Mouse (Mus musculus): ENCODE results near the gene Sall4. TPM values are rescaled to one million over a fixed set of nuclear protein-coding genes. Genes with fewer than 3 reads are reported as not detected.

Gene Sall4
- polyA plus RNA-seq, 1 experiment = not detected

DNA sequence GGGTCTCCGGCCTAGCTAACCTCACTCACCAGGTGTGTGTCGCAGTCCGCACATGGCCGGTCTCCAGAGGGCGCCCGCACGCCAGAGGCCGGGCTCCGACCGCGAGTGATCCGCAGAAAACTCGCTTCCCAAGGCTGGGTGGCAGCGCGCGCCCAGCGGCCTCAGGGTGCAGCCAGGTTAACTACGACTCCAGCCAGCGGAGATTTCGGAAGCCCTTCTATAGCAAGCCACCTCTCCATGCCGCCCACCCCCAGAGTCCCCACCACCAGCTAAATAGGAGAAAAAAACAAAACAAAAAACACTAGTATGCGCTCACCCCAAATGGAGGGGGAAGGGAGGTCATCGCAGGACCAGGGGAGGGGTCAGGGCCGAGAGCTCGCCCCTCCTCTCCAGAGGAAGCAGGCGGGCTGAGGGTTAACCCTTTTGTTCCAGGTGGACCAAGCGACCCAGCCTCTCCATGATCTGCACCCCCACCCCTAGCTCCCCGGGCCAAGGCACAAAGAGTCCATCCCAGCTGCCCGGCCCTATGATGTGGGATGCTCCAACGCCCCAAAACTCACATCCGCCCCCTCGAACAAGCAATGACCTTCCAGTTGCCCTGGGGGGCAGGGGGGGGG is 2.6 kb downstream of the Sall4 start:
- no peak for TF ChIP-seq GATA1 (IDR thresholded peaks at IDR 0.05; ENCODE audit: low read length)

DNA sequence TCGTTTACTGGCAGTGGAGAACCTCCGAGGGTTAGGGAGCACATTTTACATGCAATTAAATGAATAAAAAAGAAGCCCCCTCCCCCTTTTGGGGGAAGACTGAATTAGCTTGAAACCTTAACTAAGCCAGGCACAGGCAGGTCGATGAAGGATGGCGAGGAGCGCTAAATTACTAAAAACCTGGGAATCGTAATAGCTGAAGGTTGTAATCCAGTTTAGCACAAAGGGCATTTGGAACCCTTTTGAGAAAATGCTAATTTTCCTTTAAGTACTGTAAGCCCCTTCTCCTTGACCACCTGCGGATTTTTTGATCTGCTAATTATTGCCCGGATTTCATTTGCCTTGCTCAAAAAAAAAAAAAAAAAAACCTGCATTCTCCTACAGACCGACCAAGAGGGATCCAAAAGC is 3.3 kb downstream of the Sall4 start:
- TF ChIP-seq GATA1 (IDR thresholded peaks at IDR 0.05; ENCODE audit: low read length) = no peak

DNA sequence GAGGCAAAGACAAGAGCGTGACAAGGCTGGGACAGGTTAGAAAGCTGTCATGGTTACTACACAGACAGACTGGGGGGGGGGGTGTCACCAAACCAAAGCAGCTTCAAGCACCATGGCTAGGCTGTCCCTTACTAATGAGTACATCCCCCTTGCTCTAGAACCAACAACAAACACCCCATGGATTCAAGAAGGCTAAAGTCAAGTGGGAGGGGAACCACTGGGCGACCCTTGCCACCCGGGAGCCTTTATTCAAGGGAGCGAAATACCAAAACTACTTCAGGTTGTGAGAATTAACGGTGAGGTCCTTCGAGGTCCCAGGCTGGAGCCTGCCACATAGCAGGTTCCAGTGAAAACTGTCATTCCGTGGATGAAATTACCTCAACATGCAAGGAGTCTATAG is 4.0 kb downstream of the Sall4 start:
- TF ChIP-seq GATA1 (IDR thresholded peaks at IDR 0.05; ENCODE audit: low read length) = no peak

DNA sequence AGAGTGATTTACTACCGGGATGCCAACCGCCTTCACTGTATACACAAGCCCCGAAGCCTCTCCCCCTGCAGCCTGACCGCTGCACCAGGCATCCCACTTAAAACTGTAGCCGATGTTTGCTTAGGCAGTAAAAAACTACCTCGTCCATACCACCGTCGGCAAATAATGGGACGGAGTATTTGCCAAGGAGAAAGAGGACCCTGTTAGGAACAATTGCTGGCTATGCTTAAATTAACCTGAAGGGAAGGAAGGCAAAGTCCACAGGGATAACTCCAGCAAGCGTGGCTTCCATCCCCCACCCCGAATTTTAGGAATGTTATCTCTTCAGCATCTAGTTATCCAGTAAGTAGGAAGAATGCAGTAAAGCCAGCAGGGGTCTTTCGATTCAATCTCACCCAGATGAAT is 5.3 kb downstream of the Sall4 start:
- TF ChIP-seq GATA1 (IDR thresholded peaks at IDR 0.05; ENCODE audit: low read length) = no peak

DNA sequence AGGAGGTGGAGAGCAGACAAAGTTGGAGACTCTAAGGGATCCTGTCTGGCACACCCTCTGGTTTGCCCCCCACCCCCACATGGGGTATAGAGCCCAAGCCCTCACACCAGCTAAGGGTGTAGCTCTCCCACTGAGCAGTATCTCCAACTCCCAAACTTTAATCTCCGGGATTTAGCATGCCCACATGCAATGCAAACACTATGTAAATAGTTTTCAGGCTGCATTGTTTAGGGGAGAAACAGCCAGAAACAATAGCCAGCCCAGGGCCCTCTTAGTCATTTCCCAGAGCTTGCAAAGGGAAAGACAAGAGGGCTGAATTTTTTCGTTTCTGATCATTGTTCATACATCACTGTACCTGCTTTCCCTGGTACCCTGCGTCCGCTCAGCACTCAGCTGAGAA is 5.8 kb downstream of the Sall4 start:
- TF ChIP-seq GATA1 (IDR thresholded peaks at IDR 0.05; ENCODE audit: low read length) = no peak

DNA sequence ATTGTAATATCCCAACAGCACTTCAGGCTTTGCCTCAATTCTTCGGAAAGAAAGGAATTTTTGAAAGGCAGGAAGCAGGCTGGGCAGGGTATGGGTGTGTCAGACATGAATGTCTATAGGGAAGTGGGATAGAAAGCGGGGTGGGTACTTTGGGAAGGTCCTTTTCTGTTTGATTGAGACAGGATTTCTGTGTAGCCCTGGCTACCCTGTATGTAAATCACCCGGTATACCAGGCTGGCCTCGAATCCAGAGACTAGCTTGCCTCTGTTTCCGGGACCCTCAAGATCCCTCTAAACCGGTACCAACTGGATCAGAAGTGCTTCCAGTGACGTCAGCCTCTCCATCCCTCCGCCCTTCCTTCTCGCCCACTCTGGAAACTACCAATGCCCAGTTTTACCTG is 6.6 kb downstream of the Sall4 start:
- TF ChIP-seq GATA1 (IDR thresholded peaks at IDR 0.05; ENCODE audit: low read length) = no peak

DNA sequence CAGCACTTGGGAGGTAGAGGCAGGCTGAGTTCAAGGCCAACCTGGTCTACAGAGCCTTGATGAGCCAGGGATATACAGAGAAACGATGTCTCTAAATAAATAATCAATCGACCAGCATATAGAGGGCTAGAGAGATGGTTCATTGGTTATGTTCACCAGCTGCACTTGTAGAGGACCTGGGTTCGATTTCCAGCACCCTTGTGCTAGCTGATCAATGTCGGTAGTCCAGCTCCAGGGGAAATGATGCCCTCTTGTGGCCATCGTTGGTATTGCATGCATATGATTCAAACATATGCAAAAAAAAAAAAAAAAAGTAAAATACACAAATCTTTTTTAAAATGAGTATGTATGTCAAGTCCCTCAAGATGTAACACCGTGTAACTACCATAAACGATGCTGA is 25.1 kb downstream of the Sall4 start:
- no peak for TF ChIP-seq GATA1 (IDR thresholded peaks at IDR 0.05; ENCODE audit: low read length)

DNA sequence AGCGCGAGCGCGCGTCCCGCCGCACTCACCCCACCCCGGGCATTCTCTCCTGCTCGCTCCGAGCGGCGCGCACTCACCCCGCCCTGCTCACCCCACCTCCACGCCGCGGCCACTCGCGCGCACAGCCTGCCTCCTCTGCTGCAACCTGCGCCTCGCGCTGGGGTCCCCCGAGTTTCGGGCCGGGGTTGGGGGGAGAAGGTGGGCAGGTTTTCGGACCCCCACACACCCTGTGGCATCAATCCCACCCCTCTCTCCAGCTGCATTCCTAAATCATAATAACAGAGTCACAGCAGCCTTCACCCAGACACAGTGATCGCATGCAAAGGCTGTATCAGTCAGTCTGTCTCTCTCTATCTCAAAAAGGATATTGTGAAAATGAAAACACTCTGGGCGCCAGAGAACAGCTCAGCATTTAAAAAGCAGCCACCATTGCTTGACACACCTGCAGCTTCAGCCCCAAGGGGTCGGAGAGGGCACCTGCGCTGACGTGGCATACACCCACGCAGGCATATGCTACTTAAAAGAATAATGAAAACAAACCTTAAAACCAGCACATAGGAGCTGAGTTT is 25.6 kb downstream of the Sall4 start, which contains the start of gene Atp9a:
Gene Atp9a (minus strand): TSS at position 351 of the 569 bp plus-strand sequence.
- TF ChIP-seq GATA1 (IDR thresholded peaks at IDR 0.05; ENCODE audit: low read length) = no peak

DNA sequence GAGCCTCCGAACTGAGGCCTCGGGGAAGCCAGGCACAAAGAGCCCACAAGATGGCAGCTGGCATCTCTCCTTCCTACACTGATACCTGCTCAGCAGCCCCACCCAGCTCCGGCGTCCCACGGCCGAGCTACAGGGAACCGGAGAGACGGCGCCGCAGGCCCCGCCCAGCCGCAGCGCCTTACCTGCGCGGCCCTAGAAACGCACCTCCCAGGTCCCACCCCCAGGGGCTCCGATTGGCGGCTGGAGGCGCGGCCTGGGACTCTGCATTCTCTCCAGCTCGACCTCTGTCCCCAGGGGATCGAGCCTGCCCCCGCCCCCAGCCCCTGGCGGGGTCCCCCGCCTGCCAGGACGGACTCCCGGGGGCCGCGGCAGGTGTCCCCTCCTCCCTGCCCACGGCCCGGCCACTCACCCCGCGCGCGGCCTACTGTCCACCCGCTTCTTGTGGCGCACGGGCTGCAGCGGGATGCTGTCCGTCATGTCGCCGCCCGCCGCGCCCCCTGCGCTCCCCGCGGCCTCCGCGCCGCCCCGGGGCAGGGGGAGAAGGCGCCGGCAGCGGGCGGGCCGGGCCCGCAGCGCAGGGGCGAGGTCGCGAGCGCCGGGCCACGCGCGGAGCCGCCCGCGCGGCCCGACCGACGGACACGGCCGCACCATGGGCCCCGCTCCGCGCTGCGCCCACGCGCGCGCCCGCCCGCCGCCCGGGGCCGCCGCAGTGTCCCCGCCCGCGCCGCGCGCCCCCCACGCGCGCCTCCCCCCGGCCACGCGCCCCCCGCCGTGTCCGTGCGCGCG is 26.3 kb downstream of the Sall4 start:
- TF ChIP-seq GATA1 (IDR thresholded peaks at IDR 0.05; ENCODE audit: low read length) = no peak

DNA sequence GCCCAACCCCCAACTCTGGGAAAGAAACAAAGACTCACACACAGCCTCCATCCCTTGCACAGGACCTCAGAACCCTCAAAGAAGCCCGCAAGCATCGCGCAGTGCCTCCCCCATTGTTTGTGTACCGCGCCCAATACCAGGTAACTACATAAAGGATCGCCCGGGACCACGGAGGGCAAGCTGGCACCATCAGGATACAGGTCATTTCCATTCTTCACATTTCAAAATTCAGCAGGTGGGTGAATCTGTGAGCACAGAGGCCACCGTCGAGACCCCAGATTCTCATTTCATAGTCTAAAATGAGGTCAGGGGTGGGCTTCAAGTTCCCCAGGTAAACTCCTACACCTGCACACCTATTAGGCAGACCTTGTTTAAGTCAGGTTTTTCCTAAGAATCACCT is 27.2 kb downstream of the Sall4 start:
- TF ChIP-seq GATA1 (IDR thresholded peaks at IDR 0.05; ENCODE audit: low read length) = no peak

DNA sequence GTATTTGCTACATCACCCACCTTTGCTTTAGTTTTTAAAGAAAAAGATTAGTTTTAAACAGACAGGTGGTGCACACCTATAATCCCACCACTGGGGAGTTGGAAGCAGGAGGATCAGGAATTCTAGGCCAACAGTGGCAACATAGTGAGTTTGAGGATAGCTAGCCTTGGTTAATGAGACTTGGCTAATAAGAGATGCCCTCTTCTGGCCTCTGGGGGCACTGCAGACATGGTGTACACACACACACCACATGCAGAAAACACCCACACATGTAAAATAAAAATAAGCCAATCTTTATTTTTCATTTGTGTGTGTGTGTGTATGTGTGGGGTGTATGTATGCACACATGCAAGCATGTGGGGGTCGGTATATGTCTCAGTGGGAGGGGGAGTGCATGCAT is 28.9 kb downstream of the Sall4 start:
- no peak for TF ChIP-seq GATA1 (IDR thresholded peaks at IDR 0.05; ENCODE audit: low read length)

DNA sequence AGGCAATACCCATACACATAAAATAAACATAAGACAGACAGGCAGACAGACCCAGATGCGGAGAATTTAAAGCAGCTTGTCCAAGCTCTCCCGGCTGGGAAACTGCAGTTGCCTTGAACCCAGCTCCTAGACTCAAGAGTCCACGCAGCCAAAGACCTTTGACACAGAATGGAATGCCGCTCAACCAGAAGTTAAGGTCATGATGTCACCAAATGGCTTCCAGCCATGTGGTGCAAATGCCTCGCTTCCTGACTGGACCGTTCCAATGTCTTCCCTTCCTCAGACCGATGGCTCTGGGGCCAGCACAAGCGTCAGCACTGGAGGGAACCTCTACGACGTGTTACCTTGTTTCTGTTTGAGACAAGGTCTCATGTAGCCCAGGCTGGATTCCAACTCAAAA is 29.9 kb downstream of the Sall4 start:
- no peak for TF ChIP-seq GATA1 (IDR thresholded peaks at IDR 0.05; ENCODE audit: low read length)

DNA sequence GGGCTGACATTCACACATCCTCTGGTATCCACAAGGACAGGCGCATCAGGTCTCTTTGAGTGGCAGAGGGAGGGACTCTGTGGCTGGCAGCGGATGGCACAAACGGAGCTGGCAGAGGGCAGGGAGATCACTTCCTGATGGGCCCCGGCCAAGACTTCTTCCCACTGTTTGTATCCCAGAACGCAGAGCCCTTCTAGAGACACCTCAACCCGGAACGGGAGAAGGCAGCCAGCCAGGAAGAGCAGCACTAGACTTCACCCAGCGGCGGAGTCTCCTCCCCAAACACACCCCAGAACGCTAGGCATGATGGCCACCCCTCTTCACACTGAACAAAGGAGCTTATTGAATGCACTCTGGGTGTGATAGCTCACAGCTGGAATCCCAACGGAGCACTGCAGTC is 33.7 kb downstream of the Sall4 start:
- TF ChIP-seq GATA1 (IDR thresholded peaks at IDR 0.05; ENCODE audit: low read length) = no peak

DNA sequence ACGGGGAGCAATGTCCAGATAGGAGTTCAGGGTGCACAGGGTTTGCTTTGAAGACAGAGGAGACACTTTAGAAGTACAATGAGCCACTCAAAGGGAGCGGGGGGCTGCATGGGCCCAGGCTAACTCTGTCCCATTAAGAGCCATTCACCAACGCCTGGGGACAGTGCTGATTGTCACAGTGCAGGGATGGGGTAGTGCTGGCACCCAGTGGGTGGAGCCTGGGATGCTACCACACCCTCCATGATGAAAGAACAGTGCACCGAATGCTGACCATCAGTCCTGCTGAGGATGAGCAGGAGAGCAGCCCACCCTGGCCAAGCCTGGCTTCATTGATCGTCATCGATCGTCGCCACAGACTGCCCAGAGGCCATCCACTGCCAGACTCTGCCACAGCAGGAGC is 36.5 kb downstream of the Sall4 start:
- TF ChIP-seq GATA1 (IDR thresholded peaks at IDR 0.05; ENCODE audit: low read length) = no peak

DNA sequence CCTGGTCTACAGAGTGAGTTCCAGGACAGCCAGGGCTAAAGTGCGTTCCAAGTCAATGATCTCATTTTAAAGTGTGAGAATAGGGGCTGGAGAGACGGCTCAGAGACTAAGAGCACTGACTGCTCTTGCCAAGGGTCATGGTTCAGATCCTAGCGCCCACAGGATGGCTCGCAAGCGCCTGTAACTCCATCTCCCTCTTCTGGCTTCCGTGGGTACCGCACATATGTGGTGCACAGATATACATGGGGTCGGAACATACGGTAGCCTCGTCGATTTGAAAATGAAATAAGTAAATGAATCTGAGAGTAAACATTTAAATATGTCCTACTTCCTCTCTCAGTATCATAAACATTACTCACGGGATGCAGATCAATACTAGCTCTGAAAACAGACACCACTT is 38.0 kb downstream of the Sall4 start:
- TF ChIP-seq GATA1 (IDR thresholded peaks at IDR 0.05; ENCODE audit: low read length) = no peak

DNA sequence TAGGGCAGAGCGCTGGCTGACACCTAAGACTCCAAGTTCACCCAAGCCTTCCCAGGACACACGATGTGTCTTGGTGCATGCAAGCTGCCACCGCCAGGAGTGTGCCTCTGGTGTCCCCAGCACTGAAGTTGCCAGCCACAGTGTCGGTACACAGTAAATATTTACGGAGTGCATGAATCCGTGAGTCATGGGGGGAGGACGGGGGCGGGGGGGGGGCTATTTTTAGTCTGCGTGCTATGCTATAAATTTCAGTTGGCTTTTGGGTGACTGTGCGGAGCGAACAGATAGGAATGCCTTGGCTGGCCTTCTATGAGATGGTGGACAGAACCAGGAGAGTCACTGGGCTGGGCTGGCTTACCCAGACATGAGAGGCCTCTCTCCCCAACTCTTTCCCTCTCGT is 39.7 kb downstream of the Sall4 start:
- TF ChIP-seq GATA1 (IDR thresholded peaks at IDR 0.05; ENCODE audit: low read length) = no peak

DNA sequence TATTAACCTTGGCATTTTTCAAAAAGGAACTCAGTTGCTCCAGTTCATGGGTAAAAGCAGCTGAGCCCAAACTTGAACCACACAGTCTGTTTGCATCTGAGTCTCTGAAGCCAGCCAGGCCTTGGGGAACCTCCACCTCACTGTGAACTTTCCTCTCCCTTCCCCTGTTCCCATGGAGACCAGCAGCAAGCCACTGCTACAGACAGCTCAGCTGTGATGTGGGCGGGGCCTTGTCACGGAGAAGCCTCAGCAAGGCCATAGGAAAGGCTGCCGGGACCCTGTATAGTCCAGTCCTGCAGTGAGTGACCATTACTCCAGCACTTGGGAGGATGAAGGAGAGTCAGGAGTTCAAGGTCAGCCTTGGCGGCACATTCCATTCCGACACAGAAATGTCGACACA is 41.7 kb downstream of the Sall4 start:
- TF ChIP-seq GATA1 (IDR thresholded peaks at IDR 0.05; ENCODE audit: low read length) = no peak
